Mouse (Mus musculus): ENCODE measurements at regions not wholly inside any gene's neighbourhood (a gene's known extent, or its start where the extent isn't known, plus 50 kb on each side); places are given as distances from the start of the nearest gene placed in this dataset.

GRCm38 (mm10) chr9:66646226-66646625 is 53.3 kb upstream of the Usp3 start:
- TF ChIP-seq CTCF (IDR thresholded peaks at IDR 0.05; ENCODE audit: control insufficient read depth, insufficient read depth, low read length), result peak; percentile 93
- TF ChIP-seq POLR2A (IDR thresholded peaks at IDR 0.05; ENCODE audit: borderline replicate concordance, control insufficient read depth, low read depth, low read length), result no peak; the same call in 1 of the 2 replicates
- H3K4me3 ChIP-seq (replicated peaks; ENCODE audit: control insufficient read depth, low read depth, low read length), result no peak overlapping the region
- H3K4me1 ChIP-seq (ENCODE audit: control insufficient read depth, insufficient read depth, low read length), result no peaks in the 10 kb centered on the region
- 8% methylated on average over 7 of the region's 7 CpGs for WGBS
- no peak overlapping the region for H3K27ac ChIP-seq (ENCODE audit: control insufficient read depth, insufficient read depth, low read depth, low read length, poor library complexity)

GRCm38 (mm10) chr9:66651306-66651705 is 58.4 kb upstream of the Usp3 start:
- TF ChIP-seq CTCF (IDR thresholded peaks at IDR 0.05; ENCODE audit: control insufficient read depth, insufficient read depth, low read length) (no peak), POLR2A (IDR thresholded peaks at IDR 0.05; ENCODE audit: borderline replicate concordance, control insufficient read depth, low read depth, low read length) (no peak)
- no peak overlapping the region for H3K27ac ChIP-seq (ENCODE audit: control insufficient read depth, insufficient read depth, low read depth, low read length, poor library complexity)
- WGBS, result 28% methylated on average over 6 of the region's 6 CpGs
- H3K4me1 ChIP-seq (ENCODE audit: control insufficient read depth, insufficient read depth, low read length), result no peaks in the 10 kb centered on the region
- H3K4me3 ChIP-seq (replicated peaks; ENCODE audit: control insufficient read depth, low read depth, low read length), result no peak overlapping the region

- Histone ChIP-seq H3K4me3 (replicated peaks; ENCODE audit: control insufficient read depth, low read depth, low read length) (no peak overlapping the region), H3K4me1 (ENCODE audit: control insufficient read depth, insufficient read depth, low read length) (no peaks in the 10 kb centered on the region), H3K27ac (ENCODE audit: control insufficient read depth, insufficient read depth, low read depth, low read length, poor library complexity) (no peak overlapping the region)
- TF ChIP-seq POLR2A (IDR thresholded peaks at IDR 0.05; ENCODE audit: borderline replicate concordance, control insufficient read depth, low read depth, low read length) (no peak), CTCF (IDR thresholded peaks at IDR 0.05; ENCODE audit: control insufficient read depth, insufficient read depth, low read length) (no peak)
- 80% methylated on average over 7 of the region's 7 CpGs for WGBS
Observed at GRCm38 (mm10) chr9:66657116-66657758, 56.2 kb upstream of the Car12 start.

- Histone ChIP-seq H3K27ac (ENCODE audit: control insufficient read depth, insufficient read depth, low read depth, low read length, poor library complexity) (no peak overlapping the region), H3K4me3 (replicated peaks; ENCODE audit: control insufficient read depth, low read depth, low read length) (no peak overlapping the region), H3K4me1 (ENCODE audit: control insufficient read depth, insufficient read depth, low read length) (no peaks in the 10 kb centered on the region; the same call in 1 of the 2 replicates)
- TF ChIP-seq CTCF (IDR thresholded peaks at IDR 0.05; ENCODE audit: control insufficient read depth, insufficient read depth, low read length), result no peak
- no peak for TF ChIP-seq POLR2A (IDR thresholded peaks at IDR 0.05; ENCODE audit: borderline replicate concordance, control insufficient read depth, low read depth, low read length)
Observed at GRCm38 (mm10) chr9:66658707-66659242, 54.7 kb upstream of the Car12 start.

- Histone ChIP-seq H3K4me3 (replicated peaks; ENCODE audit: control insufficient read depth, low read depth, low read length) (no peak overlapping the region), H3K4me1 (ENCODE audit: control insufficient read depth, insufficient read depth, low read length) (no peaks in the 10 kb centered on the region; the same call in 1 of the 2 replicates), H3K27ac (ENCODE audit: control insufficient read depth, insufficient read depth, low read depth, low read length, poor library complexity) (no peak overlapping the region)
- no peak for TF ChIP-seq CTCF (IDR thresholded peaks at IDR 0.05; ENCODE audit: control insufficient read depth, insufficient read depth, low read length)
- TF ChIP-seq POLR2A (IDR thresholded peaks at IDR 0.05; ENCODE audit: borderline replicate concordance, control insufficient read depth, low read depth, low read length), result no peak
- WGBS, result 73% methylated on average over 11 of the region's 11 CpGs
Observed at GRCm38 (mm10) chr9:66659781-66660445, 53.6 kb upstream of the Car12 start.

GRCm38 (mm10) chr9:66661596-66661995 is 51.9 kb upstream of the Car12 start:
- WGBS, result 88% methylated on average over 7 of the region's 7 CpGs
- H3K27ac ChIP-seq (ENCODE audit: control insufficient read depth, insufficient read depth, low read depth, low read length, poor library complexity), result no peak overlapping the region
- no peak overlapping the region for H3K4me3 ChIP-seq (replicated peaks; ENCODE audit: control insufficient read depth, low read depth, low read length)
- H3K4me1 ChIP-seq (ENCODE audit: control insufficient read depth, insufficient read depth, low read length), result no peaks in the 10 kb centered on the region; the same call in 1 of the 2 replicates
- TF ChIP-seq CTCF (IDR thresholded peaks at IDR 0.05; ENCODE audit: control insufficient read depth, insufficient read depth, low read length), result no peak
- TF ChIP-seq POLR2A (IDR thresholded peaks at IDR 0.05; ENCODE audit: borderline replicate concordance, control insufficient read depth, low read depth, low read length), result no peak

- WGBS, result 77% methylated on average over 4 of the region's 4 CpGs
- Histone ChIP-seq H3K4me1 (ENCODE audit: control insufficient read depth, insufficient read depth, low read length) (no peaks in the 10 kb centered on the region; the same call in 1 of the 2 replicates), H3K27ac (ENCODE audit: control insufficient read depth, insufficient read depth, low read depth, low read length, poor library complexity) (no peak overlapping the region), H3K4me3 (replicated peaks; ENCODE audit: control insufficient read depth, low read depth, low read length) (no peak overlapping the region)
- TF ChIP-seq CTCF (IDR thresholded peaks at IDR 0.05; ENCODE audit: control insufficient read depth, insufficient read depth, low read length), result no peak
Observed at GRCm38 (mm10) chr9:66662443-66662842, 51.0 kb upstream of the Car12 start.

Data from bone marrow, adult 2 months (tissue).